Mouse (Mus musculus) stomach, postnatal 0 days (tissue): ENCODE measurements around the gene Nbas. TPM values are rescaled to one million over a fixed set of nuclear protein-coding genes. Genes with fewer than 3 reads are reported as not detected.

ENCODE experiments used
- ATAC-seq: fragments of 200-750 bp; cut with Nextera tagmentation; 2 replicates; pipeline ENCODE4 v1.8.0; 2017; ENCODE audit not compliant: low FRiP score, low TSS enrichment
- DNase-seq: peaks from one replicate; pipeline ENCODE4 v3.0.0-alpha.2; 2016; ENCODE audit warnings: low spot score
- H3K27ac ChIP-seq: fragments of 300-500 bp; sonication (generic); replicated peaks from 2 replicates; pipeline ENCODE4 v1.5.1; 2014; ENCODE audit warnings: mild to moderate bottlenecking, control low read depth
- H3K27me3 ChIP-seq: fragments of 300-500 bp; sonication (generic); 2 replicates; pipeline ENCODE4 v1.6.1; 2014; ENCODE audit warnings: low read length; ENCODE audit not compliant: control insufficient read depth, insufficient read depth
- H3K36me3 ChIP-seq: fragments of 300-500 bp; sonication (generic); 2 replicates; pipeline ENCODE4 v1.6.1; 2014; ENCODE audit warnings: low read length, mixed read lengths; ENCODE audit not compliant: control insufficient read depth, insufficient read depth
- H3K4me1 ChIP-seq: fragments of 300-500 bp; sonication (generic); replicated peaks from 2 replicates; pipeline ENCODE4 v1.6.1; 2014; ENCODE audit warnings: antibody characterized with exemption; ENCODE audit not compliant: control insufficient read depth, insufficient read depth
- H3K4me2 ChIP-seq: fragments of 300-500 bp; sonication (generic); replicated peaks from 2 replicates; pipeline ENCODE4 v1.6.1; 2014; ENCODE audit warnings: low read depth, mild to moderate bottlenecking, control low read depth, moderate library complexity
- H3K4me3 ChIP-seq: fragments of 300-500 bp; sonication (generic); 2 replicates; pipeline ENCODE4 v1.5.1; 2014; ENCODE audit warnings: low read depth, low read length, control low read depth
- H3K9ac ChIP-seq: fragments of 300-500 bp; sonication (generic); 2 replicates; pipeline ENCODE4 v1.6.1; 2014; ENCODE audit warnings: mild to moderate bottlenecking, low read length, control low read depth, mixed read lengths
- H3K9me3 ChIP-seq: fragments of 300-500 bp; sonication (generic); 2 replicates; pipeline ENCODE4 v1.6.1; 2016; ENCODE audit warnings: low read length; ENCODE audit not compliant: control insufficient read depth
- CTCF ChIP-seq: IDR thresholded peaks from 2 replicates; pipeline ENCODE4 v1.5.1; 2016; ENCODE audit warnings: antibody characterized with exemption, low read depth, mild to moderate bottlenecking, moderate library complexity
- EP300 ChIP-seq: optimal IDR thresholded peaks from 2 replicates; pipeline ENCODE3; 2016; ENCODE audit warnings: antibody characterized with exemption
- WGBS: fragments of 180-500 bp; shearing (Covaris S2); extraction: QIAGEN DNeasy Blood & Tissue Kit; methylation state at CpG from one replicate; pipeline ENCODE4 v1.1.7; 2014; 5-methylcytosine and 5-hydroxymethylcytosine counted together
- polyA plus RNA-seq: library from polyadenylated mRNA; unstranded; fragments of >200 nt; fragmentation: Nextera tagmentation; extraction: Ambion mirVana; gene quantifications from 2 replicates; pipeline ENCODE4 v1.2.1, GENCODE M21; 2015

Gene Nbas
- polyA plus RNA-seq, 1 experiment from 2014 or later: 9.1 TPM

DNA sequence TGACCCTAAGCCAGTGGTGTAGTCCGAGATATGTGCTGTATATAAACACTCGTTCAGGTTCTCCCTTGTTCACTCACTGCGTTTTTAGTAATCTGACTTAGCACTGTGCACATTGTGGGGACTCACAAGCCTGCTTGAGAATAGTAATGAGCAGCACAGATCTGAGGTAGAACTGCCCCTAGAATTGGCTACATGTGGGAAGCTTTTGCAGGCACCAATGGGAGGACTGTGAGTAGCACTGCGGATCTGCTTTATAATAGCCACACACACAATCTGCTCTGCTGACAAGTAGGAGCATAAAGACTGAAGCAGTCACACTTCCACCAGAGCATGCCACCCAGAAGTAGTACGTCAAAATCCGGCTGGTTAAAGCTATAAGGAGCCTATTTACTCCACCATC is 228.3 kb downstream of the Nbas start:
- Histone ChIP-seq H3K36me3 (no peaks in the 10 kb centered on the region), H3K4me1 (no peaks in the 10 kb centered on the region), H3K27ac (no peak overlapping the region), H3K9ac (no peak overlapping the region), H3K4me3 (no peak overlapping the region), H3K4me2 (no peak overlapping the region), H3K27me3 (no peaks in the 10 kb centered on the region), H3K9me3 (no peaks in the 10 kb centered on the region)
- WGBS: 81% methylated on average over 6 of the region's 6 CpGs
- ATAC-seq (no peak), DNase-seq (no peak)
- no peak for TF ChIP-seq CTCF
- TF ChIP-seq EP300: no peak

DNA sequence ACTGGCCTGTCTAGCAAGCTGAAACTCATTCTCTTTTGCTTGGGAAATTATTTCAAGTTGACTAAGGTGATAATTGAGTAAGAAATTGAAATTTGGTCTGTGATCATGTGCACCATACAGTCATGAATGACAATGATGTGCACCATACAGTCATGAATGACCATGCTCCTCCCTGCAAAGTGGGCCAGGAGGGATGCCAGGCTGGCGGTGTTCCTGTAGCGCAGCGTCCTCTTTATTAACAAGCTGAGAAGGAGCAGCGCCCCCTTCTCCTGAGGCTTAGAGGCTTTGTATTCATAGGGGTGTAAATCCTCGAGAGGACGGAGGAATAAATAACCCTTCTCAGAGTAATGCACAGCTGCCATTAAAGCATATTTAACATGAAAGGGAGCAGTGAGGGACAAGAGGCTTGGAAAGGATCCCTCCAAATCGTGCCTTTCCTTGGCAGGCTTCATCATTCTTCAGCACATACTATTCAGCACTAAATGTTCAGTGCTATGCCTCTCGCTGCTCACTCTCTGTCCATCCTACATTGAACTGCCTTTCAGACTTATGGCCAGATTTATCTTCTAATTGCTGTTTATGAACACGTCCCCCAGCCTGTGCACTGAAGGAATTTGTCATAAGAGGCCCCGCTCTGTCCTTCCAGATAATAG is 230.4 kb downstream of the Nbas start:
- no peak for DNase-seq
- WGBS: 68% methylated on average over 10 of the region's 10 CpGs
- no peak overlapping the region for H3K4me3 ChIP-seq
- H3K36me3 ChIP-seq: no peaks in the 10 kb centered on the region
- no peak overlapping the region for H3K4me2 ChIP-seq
- TF ChIP-seq EP300: no peak
- TF ChIP-seq CTCF: no peak
- H3K4me1 ChIP-seq: no peaks in the 10 kb centered on the region
- ATAC-seq: no peak
- no peaks in the 10 kb centered on the region for H3K27me3 ChIP-seq
- no peak overlapping the region for H3K9ac ChIP-seq
- H3K9me3 ChIP-seq: no peaks in the 10 kb centered on the region
- no peak overlapping the region for H3K27ac ChIP-seq

DNA sequence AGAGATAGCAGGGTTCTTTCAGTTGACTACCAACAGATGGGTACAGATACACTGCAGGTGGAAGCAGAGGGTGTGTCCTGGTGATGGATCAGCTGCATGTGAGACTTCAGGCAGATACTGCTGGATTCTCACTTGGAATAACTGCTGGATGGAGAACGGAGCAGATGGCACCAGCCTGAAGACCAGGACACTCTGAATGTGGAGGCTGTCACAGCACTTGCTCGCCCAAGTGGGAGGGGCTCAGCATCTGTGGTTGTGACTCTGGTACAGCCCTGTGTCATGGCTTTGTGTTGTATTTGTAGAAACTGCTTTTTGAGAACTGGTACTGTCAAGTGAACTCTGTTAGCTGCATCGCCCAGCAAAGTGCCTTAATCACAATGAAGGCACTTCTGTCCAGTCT is 231.3 kb downstream of the Nbas start:
- Histone ChIP-seq H3K9ac (no peak overlapping the region), H3K4me2 (no peak overlapping the region), H3K9me3 (no peaks in the 10 kb centered on the region), H3K4me3 (no peak overlapping the region), H3K36me3 (no peaks in the 10 kb centered on the region), H3K27ac (no peak overlapping the region), H3K27me3 (no peaks in the 10 kb centered on the region), H3K4me1 (no peaks in the 10 kb centered on the region)
- 90% methylated on average over 3 of the region's 3 CpGs for WGBS
- no peak for DNase-seq
- no peak for ATAC-seq
- TF ChIP-seq EP300 (no peak), CTCF (no peak)

DNA sequence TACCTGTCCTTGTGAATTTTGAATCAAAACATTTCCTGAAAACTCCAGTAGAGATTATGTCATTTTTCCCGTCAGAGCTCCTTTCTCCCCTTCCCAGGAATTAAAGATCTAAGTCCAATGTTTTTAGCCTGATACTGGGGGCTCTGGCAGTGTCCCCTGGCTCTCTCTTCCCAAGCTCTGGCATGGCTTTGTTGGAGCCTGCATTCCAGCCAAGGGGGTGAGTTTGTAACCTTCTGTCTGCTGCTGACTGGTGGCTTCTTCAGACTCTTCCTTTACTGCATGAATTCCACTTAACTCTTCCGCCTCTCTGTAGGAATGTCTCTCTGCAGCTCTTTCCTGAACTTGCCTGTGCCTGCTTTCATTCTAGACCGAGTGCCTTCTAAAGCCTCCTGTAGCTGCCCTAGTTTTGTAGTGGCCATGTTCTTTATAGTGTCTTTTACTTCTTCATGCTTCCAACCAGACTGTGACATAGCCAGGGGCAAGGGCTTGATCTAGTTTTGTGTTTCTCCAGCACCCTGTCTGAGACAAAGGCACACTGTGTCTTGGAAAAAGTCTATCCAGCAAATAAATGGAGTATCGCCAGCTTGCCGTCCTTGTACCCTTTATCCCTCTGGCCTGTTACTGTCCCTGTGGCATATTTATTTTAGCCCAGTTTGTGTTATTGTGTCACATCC is 236.0 kb downstream of the Nbas start:
- no peak overlapping the region for H3K4me2 ChIP-seq
- H3K27ac ChIP-seq: no peak overlapping the region
- H3K9ac ChIP-seq: no peak overlapping the region
- ATAC-seq: no peak
- no peaks in the 10 kb centered on the region for H3K9me3 ChIP-seq
- H3K36me3 ChIP-seq: no peaks in the 10 kb centered on the region
- DNase-seq: no peak
- H3K27me3 ChIP-seq: no peaks in the 10 kb centered on the region
- 72% methylated on average over 5 of the region's 5 CpGs for WGBS
- no peak for TF ChIP-seq CTCF
- no peaks in the 10 kb centered on the region for H3K4me1 ChIP-seq
- no peak overlapping the region for H3K4me3 ChIP-seq

DNA sequence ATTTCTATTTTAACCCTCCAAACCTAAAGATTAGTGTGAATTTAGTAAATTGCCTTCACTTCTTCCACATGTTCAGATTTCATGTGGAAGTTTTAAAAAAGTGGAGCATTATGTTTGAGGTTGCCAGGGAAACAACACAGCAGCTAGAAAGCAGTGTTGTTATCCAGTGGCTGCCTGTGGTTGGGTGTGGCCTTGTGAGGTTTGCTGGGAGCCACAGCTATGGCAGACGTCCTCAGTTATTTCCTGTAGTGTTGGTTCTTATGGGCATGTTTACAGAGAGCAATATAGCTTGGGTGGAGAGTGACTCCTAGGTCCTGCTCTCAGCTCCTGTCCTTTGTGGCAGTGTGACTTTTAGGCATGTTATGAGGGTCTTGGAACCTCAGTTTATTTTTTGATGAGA is 249.1 kb downstream of the Nbas start:
- H3K27ac ChIP-seq: no peak overlapping the region
- DNase-seq (no peak), ATAC-seq (no peak)
- 13% methylated on average over 1 of the region's 1 CpGs for WGBS
- H3K9ac ChIP-seq: no peak overlapping the region
- H3K9me3 ChIP-seq: no peaks in the 10 kb centered on the region
- H3K36me3 ChIP-seq: peaks cover 8% of the 10 kb centered on the region; the same call in 1 of the 2 replicates
- no peaks in the 10 kb centered on the region for H3K27me3 ChIP-seq
- H3K4me1 ChIP-seq: no peaks in the 10 kb centered on the region
- H3K4me2 ChIP-seq: no peak overlapping the region
- no peak for TF ChIP-seq EP300
- no peak for TF ChIP-seq CTCF
- no peak overlapping the region for H3K4me3 ChIP-seq

DNA sequence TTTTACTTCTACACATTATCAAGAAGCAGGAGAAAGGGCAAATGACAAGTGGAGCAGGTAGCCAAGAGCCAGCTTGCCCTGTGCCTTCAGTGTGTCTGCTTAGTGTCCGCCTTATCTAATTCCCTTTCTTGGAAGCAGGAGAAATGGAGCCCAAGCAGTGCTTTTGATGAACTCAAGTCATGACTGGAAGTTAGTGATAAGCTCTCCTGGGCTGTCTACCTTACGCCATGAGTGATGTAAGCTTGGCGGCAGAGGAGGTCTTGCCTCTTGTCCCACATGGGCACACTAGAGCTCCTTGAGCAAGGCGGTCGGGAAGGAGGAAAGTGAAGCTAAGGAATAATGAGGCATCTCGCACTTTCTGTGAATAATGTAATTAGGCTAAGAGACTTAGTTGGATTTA is 250.5 kb downstream of the Nbas start:
- ATAC-seq: no peak
- WGBS: 93% methylated on average over 6 of the region's 6 CpGs

More for the DNA sequence above, 250.5 kb downstream of the Nbas start:
- H3K36me3 ChIP-seq: peaks cover 6% of the 10 kb centered on the region; the same call in 1 of the 2 replicates
- no peak overlapping the region for H3K4me2 ChIP-seq
- H3K9me3 ChIP-seq: no peaks in the 10 kb centered on the region
- no peak for TF ChIP-seq EP300
- no peak for TF ChIP-seq CTCF
- H3K4me1 ChIP-seq: no peaks in the 10 kb centered on the region
- H3K9ac ChIP-seq: no peak overlapping the region
- no peak overlapping the region for H3K27ac ChIP-seq
- H3K4me3 ChIP-seq: no peak overlapping the region
- no peaks in the 10 kb centered on the region for H3K27me3 ChIP-seq
- DNase-seq: no peak
